Mouse (Mus musculus) bone marrow macrophage, adult 2 months (primary cell): ENCODE data around the gene Med9. TPM values are rescaled to one million over a fixed set of nuclear protein-coding genes. Genes with fewer than 3 reads are reported as not detected.

Experiments used
- H3K27ac ChIP-seq: 2 replicates; pipeline ENCODE4 v1.5.1; 2012; ENCODE audit warnings: low read depth, low read length; ENCODE audit not compliant: insufficient read depth
- H3K4me1 ChIP-seq: 2 replicates; pipeline ENCODE4 v1.6.1; 2012; ENCODE audit warnings: low read length; ENCODE audit not compliant: control insufficient read depth, insufficient read depth
- H3K4me3 ChIP-seq: 2 replicates; pipeline ENCODE4 v1.5.1; 2012; ENCODE audit warnings: mild to moderate bottlenecking, low read length, moderate library complexity; ENCODE audit not compliant: insufficient read depth
- CTCF ChIP-seq: IDR thresholded peaks from 2 replicates; pipeline ENCODE4 v1.5.1; 2012; ENCODE audit warnings: low read depth, mild to moderate bottlenecking, low read length, moderate library complexity
- POLR2A ChIP-seq: IDR thresholded peaks from 2 replicates; pipeline ENCODE4 v1.6.1; 2012; ENCODE audit warnings: mild to moderate bottlenecking, low read depth, low read length, borderline replicate concordance
- polyA plus RNA-seq: library from polyadenylated mRNA; stranded (reverse); fragments of >200 nt; gene quantifications from 2 replicates; pipeline ENCODE4 v1.2.4, GENCODE M21; 2012; ENCODE audit not compliant: missing spikeins, insufficient read depth, insufficient read length

Gene Med9
- 15.9 and 18.4 TPM in 2 replicates for polyA plus RNA-seq

DNA sequence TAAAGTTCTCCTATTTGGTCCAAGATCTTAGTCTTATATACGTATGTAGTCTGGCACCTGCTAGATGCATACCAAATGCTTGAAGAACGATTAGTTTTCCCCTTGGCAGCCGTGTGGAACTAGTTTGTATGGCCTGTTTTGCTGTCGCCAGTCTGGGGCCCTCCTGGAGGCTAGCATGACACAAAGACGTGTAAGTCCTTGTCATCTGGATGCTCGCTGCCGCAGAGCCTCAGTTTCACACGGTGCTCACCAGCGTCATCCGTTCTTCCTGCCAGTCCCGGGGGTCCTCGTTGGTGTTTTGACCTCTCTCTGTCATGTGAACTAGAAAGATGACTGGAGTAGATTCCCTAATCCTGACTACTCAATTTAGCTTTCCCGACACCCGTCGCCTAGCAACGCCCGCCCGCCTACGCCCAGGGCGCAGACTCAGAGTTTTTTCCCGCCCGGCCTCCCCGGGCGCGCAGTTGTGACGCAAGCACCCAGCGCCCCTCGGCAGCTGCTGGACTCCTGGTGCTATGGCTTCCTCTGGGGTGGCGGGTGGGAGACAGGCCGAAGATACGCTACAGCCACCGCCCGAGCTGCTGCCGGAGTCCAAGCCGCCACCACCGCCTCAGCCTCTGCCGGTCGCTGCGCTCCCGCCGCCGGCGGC, at the start of gene Med9:
Gene Med9 (plus strand): TSS at position 455 of the 649 bp plus-strand sequence.
- no peak for TF ChIP-seq CTCF
- no peak for TF ChIP-seq POLR2A
- Histone ChIP-seq H3K4me3 (peak within 1 kb of the TSS; percentile 86), H3K27ac (no peak within 1 kb of the TSS), H3K4me1 (no peaks in the 10 kb centered on the region; the same call in 1 of the 2 replicates)

DNA sequence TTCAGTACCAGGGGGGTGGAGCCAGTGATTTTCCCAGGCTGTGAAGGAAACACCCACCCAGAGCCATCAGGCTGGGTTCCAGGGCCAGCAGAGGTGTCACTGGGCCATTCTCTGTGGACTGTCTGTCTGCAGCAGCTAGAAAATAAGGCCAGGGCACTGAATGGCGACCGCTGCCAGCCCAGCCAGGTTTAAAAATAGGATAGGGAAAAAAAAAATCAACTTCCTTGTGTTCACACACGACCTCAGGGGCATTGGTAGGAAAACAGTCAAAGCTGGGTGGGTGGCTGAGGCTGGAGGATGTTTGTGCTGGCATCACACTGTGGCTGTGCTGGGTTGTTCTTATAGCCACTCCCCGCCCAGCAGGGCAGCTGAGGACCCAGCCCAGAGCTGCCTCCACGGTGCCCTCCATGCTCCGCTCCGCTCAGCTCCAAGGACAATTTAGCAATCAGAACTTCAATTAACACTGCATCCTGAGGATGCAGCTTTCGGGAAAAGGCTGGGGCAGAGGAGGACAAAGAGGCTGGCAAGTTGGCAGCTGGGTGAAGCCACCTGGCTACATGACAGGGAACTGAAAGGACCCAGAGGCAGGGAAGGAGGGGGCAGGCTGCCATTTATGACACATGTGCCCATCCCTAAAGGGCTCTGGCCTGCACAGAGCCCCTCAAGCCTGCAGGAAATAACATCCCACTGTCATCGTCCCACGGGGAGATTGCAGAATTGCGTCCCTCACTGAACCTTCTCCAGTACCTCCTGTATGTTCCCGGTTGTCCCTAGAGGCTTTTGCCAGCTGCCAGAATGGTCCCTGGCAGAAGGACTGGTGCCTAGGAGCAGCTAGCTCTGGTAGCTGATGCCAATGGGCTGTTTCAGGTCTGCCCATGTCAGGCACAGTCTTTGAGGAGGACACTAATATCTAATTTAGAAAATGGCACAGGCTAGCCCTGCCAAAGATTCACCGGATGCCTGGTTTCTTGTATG, 48.0 kb upstream of the Med9 start:
- Histone ChIP-seq H3K27ac (no peak overlapping the region), H3K4me1 (peaks cover 23% of the 10 kb centered on the region), H3K4me3 (no peak overlapping the region)
- TF ChIP-seq CTCF: no peak
- no peak for TF ChIP-seq POLR2A

DNA sequence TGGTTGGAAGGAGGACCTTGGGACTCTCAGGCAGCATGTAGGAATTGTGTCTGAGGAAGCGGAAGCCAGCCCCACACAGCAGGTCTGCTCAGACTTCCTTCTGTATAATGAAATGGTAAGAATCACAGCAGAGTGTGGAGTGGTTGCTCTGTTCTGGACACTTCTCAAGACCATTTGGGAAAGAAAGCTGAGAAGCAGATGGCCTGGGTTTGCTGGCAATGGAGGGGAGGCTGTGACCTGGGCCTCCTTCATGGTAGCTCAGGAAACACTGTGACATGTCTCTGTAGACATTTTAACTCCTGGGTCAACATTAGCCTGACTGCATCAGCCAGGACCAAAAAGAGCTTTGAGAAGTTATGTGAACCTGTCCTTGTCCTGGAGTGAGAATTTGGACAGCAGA, 47.0 kb upstream of the Med9 start:
- no peak overlapping the region for H3K4me3 ChIP-seq
- TF ChIP-seq CTCF (no peak), POLR2A (no peak)
- peaks cover 23% of the 10 kb centered on the region for H3K4me1 ChIP-seq
- no peak overlapping the region for H3K27ac ChIP-seq

DNA sequence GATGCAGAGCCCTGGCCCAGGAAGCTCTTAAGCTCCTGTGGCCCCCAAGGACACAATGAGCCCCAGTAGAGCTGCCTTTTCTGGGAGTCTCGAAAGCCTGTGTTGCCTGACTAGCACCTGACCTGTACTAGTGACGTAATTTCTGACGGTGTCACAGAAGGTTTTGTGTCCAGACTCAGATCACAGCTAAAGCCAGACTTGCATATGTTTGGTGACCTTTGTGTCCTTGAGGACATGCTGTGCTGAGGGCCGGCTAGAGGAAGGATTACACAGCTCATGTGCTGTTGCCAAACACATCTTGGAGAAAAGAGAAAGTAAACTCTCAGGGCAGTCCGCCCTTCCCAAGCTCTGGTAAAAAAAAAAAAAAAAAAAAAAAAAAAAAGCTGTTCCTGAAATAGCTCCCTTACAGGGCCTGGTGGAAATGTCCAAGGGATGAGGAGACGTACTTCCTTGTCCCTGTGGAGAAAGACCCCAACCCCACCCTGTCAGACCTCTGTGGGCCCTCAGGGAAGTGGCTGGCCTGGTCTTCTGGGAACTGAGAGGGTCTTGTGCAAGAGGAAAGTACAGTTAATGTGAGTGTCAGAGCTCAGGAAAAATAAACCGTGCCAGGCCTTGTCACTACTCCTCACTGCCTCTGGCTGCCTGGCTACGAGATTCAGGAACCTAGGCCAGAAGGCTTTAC, 45.8 kb upstream of the Med9 start:
- H3K27ac ChIP-seq: peak overlapping the region; percentile 61
- H3K4me1 ChIP-seq: peaks cover 23% of the 10 kb centered on the region
- no peak overlapping the region for H3K4me3 ChIP-seq
- TF ChIP-seq POLR2A (no peak), CTCF (no peak)

DNA sequence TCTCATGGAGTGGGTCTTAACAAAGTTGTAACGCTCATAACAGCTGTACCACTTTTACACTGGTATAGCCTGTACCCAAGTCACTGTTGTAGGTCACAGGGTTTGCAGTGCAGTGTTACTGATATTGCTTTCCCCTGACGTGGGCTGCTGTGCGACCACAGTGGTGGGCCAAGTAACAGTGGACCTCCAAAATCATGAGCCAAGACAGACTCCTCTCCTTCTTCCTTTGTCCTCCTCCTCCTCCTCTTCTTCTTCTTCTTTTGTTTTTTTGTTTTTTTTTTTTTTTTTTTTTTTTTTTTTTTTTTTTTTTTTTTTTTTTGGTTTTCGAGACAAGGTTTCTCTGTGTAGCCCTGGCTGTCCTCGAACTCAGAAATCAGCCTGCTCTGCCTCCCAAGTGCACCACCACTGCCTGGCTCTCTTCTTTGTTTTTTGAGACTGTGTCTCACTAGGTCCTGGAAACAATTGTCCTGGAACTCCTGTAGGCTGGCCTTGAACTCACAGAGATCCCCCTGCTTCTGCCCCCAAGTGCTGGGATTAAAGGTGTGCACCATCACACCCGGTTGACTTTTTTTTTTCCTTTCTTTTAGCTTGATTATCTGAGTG, 41.4 kb upstream of the Med9 start:
- Histone ChIP-seq H3K4me1 (peaks cover 11% of the 10 kb centered on the region), H3K4me3 (no peak overlapping the region), H3K27ac (no peak overlapping the region)
- TF ChIP-seq CTCF (no peak), POLR2A (no peak)

DNA sequence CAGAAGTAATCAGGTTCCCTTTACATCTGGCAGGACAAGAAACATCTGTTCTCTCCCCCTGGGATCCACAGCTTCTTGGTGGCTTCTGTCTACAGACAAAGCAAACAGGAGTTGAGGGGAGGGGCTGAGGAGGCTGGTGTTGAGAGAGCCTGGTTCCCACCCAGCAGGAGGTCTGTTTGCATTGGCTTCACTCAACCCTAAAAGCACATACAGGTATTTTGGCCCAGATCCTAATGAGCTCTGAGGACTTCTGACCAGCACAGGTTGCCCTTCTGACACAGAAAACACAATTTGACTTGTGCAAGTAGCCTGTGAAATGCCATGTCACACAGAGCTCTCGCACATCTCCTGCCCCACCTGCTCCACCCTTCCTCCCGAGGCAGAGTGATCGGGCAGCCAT, 39.6 kb upstream of the Med9 start:
- Histone ChIP-seq H3K27ac (no peak overlapping the region), H3K4me3 (no peak overlapping the region), H3K4me1 (no peaks in the 10 kb centered on the region; the same call in 1 of the 2 replicates)
- no peak for TF ChIP-seq CTCF
- no peak for TF ChIP-seq POLR2A

DNA sequence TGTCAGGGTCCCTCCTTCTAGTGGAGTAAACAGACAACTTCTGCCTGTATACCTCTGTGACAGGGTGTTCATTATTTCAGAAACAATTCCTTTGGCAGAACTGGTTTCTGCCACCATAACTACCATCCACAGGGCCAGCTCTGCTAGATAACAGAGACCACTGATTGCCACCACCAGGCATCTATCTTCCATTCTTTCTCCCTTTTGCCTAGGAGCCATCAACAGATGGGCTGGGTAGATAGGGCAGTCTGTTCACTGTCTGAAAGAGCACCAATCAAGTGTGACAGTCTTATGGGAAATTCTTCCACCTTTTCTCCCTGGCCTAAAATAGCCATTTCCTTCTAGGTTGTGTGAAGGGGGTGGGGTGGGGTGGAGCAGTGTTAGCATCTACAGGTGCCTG, 37.4 kb upstream of the Med9 start:
- no peak overlapping the region for H3K4me3 ChIP-seq
- no peak for TF ChIP-seq POLR2A
- H3K4me1 ChIP-seq: no peaks in the 10 kb centered on the region; the same call in 1 of the 2 replicates
- no peak overlapping the region for H3K27ac ChIP-seq

DNA sequence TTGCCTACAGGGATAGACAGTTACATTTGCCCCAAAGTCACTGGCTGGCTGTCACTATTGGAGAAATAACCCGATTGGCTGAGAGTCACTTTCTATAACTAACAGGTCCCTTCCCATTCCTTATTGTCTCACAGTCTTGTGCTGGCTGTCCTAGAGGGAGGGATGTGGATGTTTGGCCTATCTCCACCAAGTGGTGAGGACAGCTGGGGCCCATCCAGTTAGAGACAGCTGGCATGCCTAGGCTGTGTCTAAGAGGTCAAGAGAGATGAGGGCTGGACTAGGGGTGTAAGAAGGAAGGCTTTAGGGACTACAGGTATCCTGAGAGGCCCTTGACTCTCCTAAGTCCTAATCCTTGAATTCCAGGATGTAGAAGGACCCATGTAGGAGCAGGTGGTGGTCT, 36.5 kb upstream of the Med9 start:
- TF ChIP-seq CTCF (no peak), POLR2A (no peak)
- Histone ChIP-seq H3K27ac (no peak overlapping the region), H3K4me1 (no peaks in the 10 kb centered on the region; the same call in 1 of the 2 replicates), H3K4me3 (no peak overlapping the region)

DNA sequence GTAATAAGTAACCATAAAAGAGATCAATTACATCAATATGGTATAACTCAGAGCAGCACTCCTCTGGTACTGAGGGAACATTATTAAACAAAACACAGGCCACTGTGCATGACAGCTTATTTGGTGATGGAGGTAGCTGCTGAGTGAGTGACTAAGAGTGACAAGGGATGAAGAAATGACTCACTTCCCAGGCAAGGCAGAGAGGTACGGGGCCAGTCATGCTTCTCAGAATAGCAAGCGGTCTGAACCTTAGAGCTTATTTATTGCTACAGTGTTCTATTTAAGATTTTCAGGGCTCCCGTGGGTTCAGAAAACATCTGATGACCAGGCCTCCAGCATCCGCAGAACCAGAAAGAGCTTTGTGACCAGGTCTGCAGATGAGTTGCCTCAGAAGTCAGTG, 34.3 kb upstream of the Med9 start:
- no peaks in the 10 kb centered on the region for H3K4me1 ChIP-seq
- TF ChIP-seq CTCF (no peak), POLR2A (no peak)
- H3K27ac ChIP-seq: no peak overlapping the region
- H3K4me3 ChIP-seq: no peak overlapping the region
